Mouse (Mus musculus): Measurements from ENCODE around the gene Taar7d. TPM values are rescaled to one million over a fixed set of nuclear protein-coding genes. Genes with fewer than 3 reads are reported as not detected.

Taar7d gene
- total RNA-seq, 2 experiments from 2014 or later = not detected

Other genes with a start within 250 kb of the Taar7d start
- 100 to 1,000 TPM; 183 to 193 TPM for gene Rps12, start 239.9 kb upstream of the Taar7d start, total RNA-seq (2021)
- gene Slc18b1, start 230.2 kb upstream of the Taar7d start, total RNA-seq (2021) = 1 to 10 TPM; 4.2 to 7.3 TPM
- gene Vnn3, start 175.8 kb upstream of the Taar7d start, total RNA-seq (2021) = under 1 TPM in 1 of 2 experiments, not detected in 1; 0.25 TPM
- gene Vnn1, start 132.5 kb upstream of the Taar7d start, total RNA-seq (2021) = under 1 TPM; 0.09 to 0.11 TPM
- gene Taar1, start 106.9 kb upstream of the Taar7d start, total RNA-seq (2021) = not detected
- not detected for gene Taar2, start 88.7 kb upstream of the Taar7d start, total RNA-seq (2021)
- gene Taar3, start 77.7 kb upstream of the Taar7d start, total RNA-seq (2021) = not detected
- not detected for gene Taar4, start 66.7 kb upstream of the Taar7d start, total RNA-seq (2021)
- gene Taar5, start 56.5 kb upstream of the Taar7d start, total RNA-seq (2021) = not detected
- gene Taar6, start 41.6 kb upstream of the Taar7d start, total RNA-seq (2021) = not detected
- gene Taar7a, start 33.7 kb upstream of the Taar7d start, total RNA-seq (2021) = not detected
- not detected for gene Taar7b, start 27.3 kb upstream of the Taar7d start, total RNA-seq (2021)
- gene Taar7e, start 10.4 kb downstream of the Taar7d start, total RNA-seq (2021) = not detected
- not detected for gene Taar7f, start 22.3 kb downstream of the Taar7d start, total RNA-seq (2021)
- not detected for gene Taar8a, start 49.3 kb downstream of the Taar7d start, total RNA-seq (2021)
- not detected for gene Taar8b, start 65.1 kb downstream of the Taar7d start, total RNA-seq (2021)
- not detected for gene Taar8c, start 74.7 kb downstream of the Taar7d start, total RNA-seq (2021)
- gene Taar9, start 82.3 kb downstream of the Taar7d start, total RNA-seq (2021) = not detected
- gene Stx7, start 122.1 kb downstream of the Taar7d start, total RNA-seq (2021) = 10 to 100 TPM; 21.6 to 25.9 TPM
- under 1 TPM; 0.55 to 0.59 TPM for gene Moxd1, start 196.3 kb downstream of the Taar7d start, total RNA-seq (2021)